Mouse (Mus musculus) lung, postnatal 0 days (tissue): ENCODE measurements at regions not wholly inside any gene's neighbourhood (a gene's known extent, or its start where the extent isn't known, plus 50 kb on each side); places are given as distances from the start of the nearest gene placed in this dataset.
A peak's percentile ranks its signal among the peaks of the same experiment; 100 is the strongest.

ENCODE experiments used
- ATAC-seq: fragments of 200-750 bp; cut with Nextera tagmentation; 2 replicates; pipeline ENCODE4 v1.8.0; 2017; ENCODE audit warnings: moderate library complexity
- DNase-seq: peaks from one replicate; pipeline ENCODE4 v3.0.0-alpha.2; 2016; ENCODE audit warnings: low spot score
- H3K27ac ChIP-seq: fragments of 300-500 bp; sonication (generic); 2 replicates; pipeline ENCODE4 v1.5.1; 2014; ENCODE audit warnings: antibody characterized with exemption, mild to moderate bottlenecking, low read length, mixed read lengths
- H3K27me3 ChIP-seq: fragments of 300-500 bp; sonication (generic); replicated peaks from 2 replicates; pipeline ENCODE4 v1.6.1; 2014; ENCODE audit warnings: low read length, mixed read lengths; ENCODE audit not compliant: insufficient read depth
- H3K36me3 ChIP-seq: fragments of 300-500 bp; sonication (generic); 2 replicates; pipeline ENCODE4 v1.6.1; 2014; ENCODE audit warnings: low read length, mixed read lengths; ENCODE audit not compliant: insufficient read depth
- H3K4me1 ChIP-seq: fragments of 300-500 bp; sonication (generic); 2 replicates; pipeline ENCODE4 v1.6.1; 2014; ENCODE audit warnings: antibody characterized with exemption, low read depth, low read length, mixed read lengths; ENCODE audit not compliant: insufficient read depth
- H3K4me2 ChIP-seq: fragments of 300-500 bp; sonication (generic); replicated peaks from 2 replicates; pipeline ENCODE4 v1.6.1; 2014; ENCODE audit warnings: low read depth, mild to moderate bottlenecking, low read length, moderate library complexity, mixed read lengths
- H3K4me3 ChIP-seq: fragments of 300-500 bp; sonication (generic); 2 replicates; pipeline ENCODE4 v1.5.1; 2014; ENCODE audit warnings: low read depth, low read length
- H3K9ac ChIP-seq: fragments of 300-500 bp; sonication (generic); replicated peaks from 2 replicates; pipeline ENCODE4 v1.6.1; 2014; ENCODE audit warnings: low read depth, mild to moderate bottlenecking
- H3K9me3 ChIP-seq: fragments of 300-500 bp; sonication (generic); 2 replicates; pipeline ENCODE4 v1.6.1; 2016; ENCODE audit warnings: low read length, mixed read lengths
- CTCF ChIP-seq: IDR thresholded peaks from 2 replicates; pipeline ENCODE4 v1.5.1; 2016; ENCODE audit warnings: antibody characterized with exemption, mild to moderate bottlenecking
- EP300 ChIP-seq: IDR thresholded peaks from 2 replicates; pipeline ENCODE4 v1.6.1; 2016; ENCODE audit warnings: antibody characterized with exemption, mild to moderate bottlenecking, control low read depth
- WGBS: fragments of 180-500 bp; shearing (Covaris S2); extraction: QIAGEN DNeasy Blood & Tissue Kit; methylation state at CpG from one replicate; pipeline ENCODE4 v1.1.7; 2014; 5-methylcytosine and 5-hydroxymethylcytosine counted together

- no peak for DNase-seq
- WGBS = 84% methylated on average over 2 of the region's 2 CpGs
- no peaks in the 10 kb centered on the region for H3K4me1 ChIP-seq
- peaks cover 4% of the 10 kb centered on the region; the same call in 1 of the 2 replicates for H3K27me3 ChIP-seq
- no peak overlapping the region for H3K4me2 ChIP-seq
- H3K27ac ChIP-seq = no peak overlapping the region
- no peak overlapping the region for H3K9ac ChIP-seq
- no peak for TF ChIP-seq CTCF
- TF ChIP-seq EP300 = no peak
- H3K9me3 ChIP-seq = no peaks in the 10 kb centered on the region
- H3K36me3 ChIP-seq = no peaks in the 10 kb centered on the region
- ATAC-seq = no peak
- H3K4me3 ChIP-seq = no peak overlapping the region
These were observed 218.5 kb downstream of the Rplp1 start for GRCm38 (mm10) chr9:61695821-61696220.

GRCm38 (mm10) chr9:61695381-61695791 is 219.0 kb downstream of the Rplp1 start:
- no peak overlapping the region for H3K4me2 ChIP-seq
- peaks cover 4% of the 10 kb centered on the region; the same call in 1 of the 2 replicates for H3K27me3 ChIP-seq
- H3K9ac ChIP-seq = no peak overlapping the region
- no peaks in the 10 kb centered on the region for H3K36me3 ChIP-seq
- 23% methylated on average over 9 of the region's 9 CpGs for WGBS
- DNase-seq (peak; percentile 49), ATAC-seq (no peak; the same call in 1 of the 2 replicates)
- TF ChIP-seq EP300 = no peak
- peak; percentile 46 for TF ChIP-seq CTCF
- H3K4me1 ChIP-seq = no peaks in the 10 kb centered on the region
- no peak overlapping the region for H3K4me3 ChIP-seq
- no peak overlapping the region for H3K27ac ChIP-seq
- H3K9me3 ChIP-seq = no peaks in the 10 kb centered on the region

GRCm38 (mm10) chr9:61694206-61694605 is 220.1 kb downstream of the Rplp1 start:
- H3K4me2 ChIP-seq = no peak overlapping the region
- H3K27me3 ChIP-seq = no peaks in the 10 kb centered on the region; the same call in 1 of the 2 replicates
- H3K36me3 ChIP-seq = no peaks in the 10 kb centered on the region
- H3K9me3 ChIP-seq = no peaks in the 10 kb centered on the region
- no peak overlapping the region for H3K27ac ChIP-seq
- WGBS = 51% methylated on average over 10 of the region's 10 CpGs
- DNase-seq (no peak), ATAC-seq (no peak)
- H3K9ac ChIP-seq = no peak overlapping the region
- no peak overlapping the region for H3K4me3 ChIP-seq
- no peak for TF ChIP-seq EP300
- no peak for TF ChIP-seq CTCF
- H3K4me1 ChIP-seq = no peaks in the 10 kb centered on the region

- Histone ChIP-seq H3K4me2 (no peak overlapping the region), H3K36me3 (no peaks in the 10 kb centered on the region), H3K4me1 (no peaks in the 10 kb centered on the region), H3K27me3 (no peaks in the 10 kb centered on the region), H3K9ac (no peak overlapping the region), H3K9me3 (no peaks in the 10 kb centered on the region), H3K4me3 (no peak overlapping the region), H3K27ac (no peak overlapping the region)
- DNase-seq (no peak), ATAC-seq (no peak)
- 77% methylated on average over 2 of the region's 3 CpGs for WGBS
- no peak for TF ChIP-seq CTCF
These were observed 223.6 kb downstream of the Rplp1 start for GRCm38 (mm10) chr9:61690786-61691185.

- 68% methylated on average over 7 of the region's 7 CpGs for WGBS
- Histone ChIP-seq H3K4me3 (no peak overlapping the region), H3K4me2 (no peak overlapping the region), H3K4me1 (no peaks in the 10 kb centered on the region), H3K9me3 (no peaks in the 10 kb centered on the region), H3K27ac (no peak overlapping the region), H3K9ac (no peak overlapping the region), H3K36me3 (no peaks in the 10 kb centered on the region), H3K27me3 (no peaks in the 10 kb centered on the region)
- no peak for DNase-seq
- no peak for ATAC-seq
- no peak for TF ChIP-seq CTCF
- no peak for TF ChIP-seq EP300
These were observed 224.4 kb downstream of the Rplp1 start for GRCm38 (mm10) chr9:61689939-61690338.

GRCm38 (mm10) chr9:61689516-61689915 is 224.8 kb downstream of the Rplp1 start:
- Histone ChIP-seq H3K4me1 (no peaks in the 10 kb centered on the region), H3K9me3 (no peaks in the 10 kb centered on the region), H3K27ac (no peak overlapping the region), H3K4me2 (no peak overlapping the region), H3K36me3 (no peaks in the 10 kb centered on the region), H3K4me3 (no peak overlapping the region), H3K27me3 (no peaks in the 10 kb centered on the region), H3K9ac (no peak overlapping the region)
- TF ChIP-seq EP300 = no peak
- TF ChIP-seq CTCF = no peak
- WGBS = 48% methylated on average over 5 of the region's 5 CpGs
- no peak for DNase-seq
- no peak for ATAC-seq

- Histone ChIP-seq H3K4me1 (no peaks in the 10 kb centered on the region), H3K36me3 (no peaks in the 10 kb centered on the region), H3K9ac (no peak overlapping the region), H3K4me3 (no peak overlapping the region), H3K27ac (no peak overlapping the region), H3K27me3 (no peaks in the 10 kb centered on the region; the same call in 1 of the 2 replicates), H3K9me3 (no peaks in the 10 kb centered on the region), H3K4me2 (no peak overlapping the region)
- no peak for DNase-seq
- 83% methylated on average over 4 of the region's 4 CpGs for WGBS
- TF ChIP-seq CTCF (no peak), EP300 (no peak)
- ATAC-seq = no peak
These were observed 230.8 kb downstream of the Rplp1 start for GRCm38 (mm10) chr9:61683557-61683956.
